Comparison of ENCODE assay signal across 11 mouse cellular contexts in the genomic region with DNA sequence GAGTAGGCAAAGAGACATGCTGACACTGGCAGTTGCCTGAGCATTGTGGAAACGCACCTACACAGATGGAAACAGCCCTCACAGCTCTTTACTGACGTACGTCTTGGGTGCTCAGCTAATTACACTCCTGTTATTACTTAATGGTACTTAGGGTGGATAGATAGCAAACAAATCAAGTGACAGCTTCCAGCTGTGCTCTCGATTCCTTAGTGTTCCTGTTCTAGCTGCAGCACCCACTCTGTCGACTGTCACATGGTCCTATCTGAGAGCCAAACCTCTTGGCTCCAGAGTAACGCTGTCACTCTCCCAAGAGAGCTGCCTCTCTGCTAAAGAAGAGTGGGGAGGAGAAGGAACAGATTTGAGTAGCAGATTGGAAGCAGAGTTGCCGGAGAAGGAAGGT.
DNase-seq lines count a peak whose midpoint lies in the region; ATAC-seq and TF ChIP-seq lines count a peak whose summit lies in the region.
"Had no signal": no experiment of that assay in that cellular context is flagged by ENCODE, and none has a peak within 500 bp of the region (broad histone marks: within the 10 kb centered on the region; RNA-seq: fewer than 3 reads in every experiment).

No protein-coding gene starts in this region.

- no peaks in the 10 kb centered on the region for H3K9me3 ChIP-seq in hindbrain, embryonic 14.5 days (ENCODE audit: control insufficient read depth, low read length)
- H3K9me3 ChIP-seq: limb, embryonic 12.5 days had no signal

- no peak overlapping the region for H3K4me3 ChIP-seq in brown adipose tissue, adult 24 weeks (ENCODE audit: insufficient read depth, low read depth, low read length)
- H3K4me3 ChIP-seq in left cerebral cortex, adult 2 months = no peak overlapping the region
- no peak overlapping the region for H3K4me3 ChIP-seq in hindbrain, embryonic 14.5 days (replicated peaks; ENCODE audit: low read length)
- H3K4me3 ChIP-seq: limb, embryonic 12.5 days had no signal

- intact Hi-C loops in heart, postnatal 36 days (cut with DNase I) = no loop called here
- intact Hi-C loops in left cerebral cortex, adult 2 months (cut with DNase I) = no loop called here

- no peak overlapping the region for H3K9ac ChIP-seq in hindbrain, embryonic 14.5 days
- H3K9ac ChIP-seq: limb, embryonic 12.5 days had no signal

- peaks cover 15% of the 10 kb centered on the region for H3K4me1 ChIP-seq in brown adipose tissue, adult 24 weeks (ENCODE audit: control insufficient read depth, insufficient read depth, insufficient read length, low read length)
- no peaks in the 10 kb centered on the region for H3K4me1 ChIP-seq in hindbrain, embryonic 14.5 days (replicated peaks; ENCODE audit: control insufficient read depth, insufficient read depth, low read length)
- H3K4me1 ChIP-seq: limb, embryonic 12.5 days had no signal

- no peak overlapping the region for H3K4me2 ChIP-seq in hindbrain, embryonic 14.5 days (replicated peaks)
- H3K4me2 ChIP-seq: limb, embryonic 12.5 days had no signal

- peak; percentile 23 for DNase-seq in kidney, adult 9 months
- DNase-seq in kidney, adult 8-10 months = no peak
- DNase-seq in heart, postnatal 36 days = peak; percentile 59 to 68
- peak; percentile 83 for DNase-seq in lung, postnatal 36 days
- DNase-seq in testis, postnatal 10 days (ENCODE audit: low spot score) = no peak
- no peak for DNase-seq in left cerebral cortex, adult 2 months (ENCODE audit: extremely low spot score in 1 of 2, low spot score in 2 of 2)
- DNase-seq in hindbrain, embryonic 14.5 days (ENCODE audit: low spot score) = no peak
- DNase-seq: cerebellum, adult 11-12 months; right cerebral cortex, postnatal 4 days had no signal

- peak overlapping the region; percentile 82 for H3K27ac ChIP-seq in brown adipose tissue, adult 24 weeks (replicated peaks; ENCODE audit: low read depth, low read length)
- H3K27ac ChIP-seq in left cerebral cortex, adult 2 months = no peak overlapping the region
- no peak overlapping the region for H3K27ac ChIP-seq in hindbrain, embryonic 14.5 days
- H3K27ac ChIP-seq: limb, embryonic 12.5 days had no signal

- no peak for TF ChIP-seq CTCF in left cerebral cortex, adult 2 months (IDR thresholded peaks at IDR 0.05)

- ATAC-seq in hindbrain, embryonic 14.5 days (ENCODE audit: low FRiP score) = no peak

- H3K36me3 ChIP-seq in hindbrain, embryonic 14.5 days (replicated peaks; ENCODE audit: control insufficient read depth, insufficient read depth) = no peaks in the 10 kb centered on the region
- H3K36me3 ChIP-seq: limb, embryonic 12.5 days had no signal

- 69% methylated on average over 7 of the region's 7 CpGs for WGBS in hindbrain, embryonic 14.5 days

- no peaks in the 10 kb centered on the region for H3K27me3 ChIP-seq in hindbrain, embryonic 14.5 days (ENCODE audit: control insufficient read depth, insufficient read depth, low read length)
- H3K27me3 ChIP-seq: limb, embryonic 12.5 days had no signal

Comparison
In these comparisons a context has a peak if more than half of its experiments do, and no peak if none do; other contexts are left out.
1. DNase-seq: peak in kidney, adult 9 months (single experiment), heart, postnatal 36 days (2 of 2) and lung, postnatal 36 days (single experiment); none in kidney, adult 8-10 months (0 of 2), testis, postnatal 10 days (single experiment), left cerebral cortex, adult 2 months (0 of 2) and hindbrain, embryonic 14.5 days (single experiment).